Mouse (Mus musculus): ENCODE measurements around the gene Gfy. TPM values are rescaled to one million over a fixed set of nuclear protein-coding genes. Genes with fewer than 3 reads are reported as not detected.

The Gfy gene
- polyA plus RNA-seq, 1 experiment from 2014 or later: not detected

DNA sequence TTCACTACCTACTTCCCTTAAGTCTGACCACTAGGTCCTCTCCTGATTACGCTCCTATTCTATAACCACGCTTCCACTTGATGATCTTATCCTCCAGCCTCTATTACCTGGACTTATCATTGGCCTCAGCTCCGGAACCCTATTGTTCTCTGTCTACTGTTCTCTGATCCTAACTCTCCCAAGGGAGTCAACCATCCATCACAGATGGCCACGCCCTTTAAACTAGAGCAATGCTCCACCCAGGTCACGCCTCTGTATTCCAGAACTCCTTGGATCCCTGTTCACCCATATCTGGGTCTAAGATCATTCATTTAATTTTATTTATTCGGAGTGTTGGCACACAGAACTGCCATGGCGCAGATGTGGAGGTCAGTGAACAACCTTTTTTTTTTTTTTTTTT lies 33.0 kb upstream of the Gfy start:
- H3K27me3 ChIP-seq (ENCODE audit: control insufficient read depth, insufficient read depth, low read depth, low read length): peaks cover 26% of the 10 kb centered on the region
- no peak overlapping the region for H3K27ac ChIP-seq (ENCODE audit: low read length)
- H3K9ac ChIP-seq (ENCODE audit: low read length): no peak overlapping the region
- H3K4me3 ChIP-seq (ENCODE audit: low read length): no peak overlapping the region
- ATAC-seq (ENCODE audit: low read depth): no peak
- 70% methylated on average over 7 of the region's 7 CpGs for WGBS
- H3K36me3 ChIP-seq (ENCODE audit: control insufficient read depth, insufficient read depth, low read length): no peaks in the 10 kb centered on the region
- H3K4me2 ChIP-seq (ENCODE audit: low read depth, low read length): no peak overlapping the region
- peaks cover 15% of the 10 kb centered on the region for H3K4me1 ChIP-seq (replicated peaks; ENCODE audit: control insufficient read depth, insufficient read depth, low read length)
- H3K9me3 ChIP-seq (ENCODE audit: control insufficient read depth, low read length): peaks cover 6% of the 10 kb centered on the region; the same call in 1 of the 2 replicates

GRCm38 (mm10) chr7:45211851-45212251 lies 32.5 kb upstream of the Gfy start, which contains the start of gene Dkkl1:
Gene Dkkl1, minus strand, starts transcription at chr7:45212147.
- peak within 1 kb of the TSS; percentile 15; the same call in 1 of the 2 replicates for H3K4me3 ChIP-seq (ENCODE audit: low read length)

GRCm38 (mm10) chr7:45211070-45211469 lies 31.7 kb upstream of the Gfy start:
- no peak overlapping the region for H3K4me3 ChIP-seq (ENCODE audit: low read length)
- no peak for ATAC-seq (ENCODE audit: low read depth)
- H3K4me1 ChIP-seq (replicated peaks; ENCODE audit: control insufficient read depth, insufficient read depth, low read length): peaks cover 8% of the 10 kb centered on the region
- H3K36me3 ChIP-seq (ENCODE audit: control insufficient read depth, insufficient read depth, low read length): no peaks in the 10 kb centered on the region
- no peak overlapping the region for H3K9ac ChIP-seq (ENCODE audit: low read length)
- peaks cover 26% of the 10 kb centered on the region for H3K27me3 ChIP-seq (ENCODE audit: control insufficient read depth, insufficient read depth, low read depth, low read length)
- H3K4me2 ChIP-seq (ENCODE audit: low read depth, low read length): no peak overlapping the region
- H3K9me3 ChIP-seq (ENCODE audit: control insufficient read depth, low read length): peaks cover 6% of the 10 kb centered on the region; the same call in 1 of the 2 replicates
- H3K27ac ChIP-seq (ENCODE audit: low read length): no peak overlapping the region
- WGBS: 41% methylated on average over 10 of the region's 10 CpGs

More at GRCm38 (mm10) chr7:45211851-45212251, 32.5 kb upstream of the Gfy start, which contains the start of gene Dkkl1:
- Histone ChIP-seq H3K36me3 (ENCODE audit: control insufficient read depth, insufficient read depth, low read length) (no peaks in the 10 kb centered on the region), H3K27ac (ENCODE audit: low read length) (no peak within 1 kb of the TSS), H3K4me1 (replicated peaks; ENCODE audit: control insufficient read depth, insufficient read depth, low read length) (peaks cover 10% of the 10 kb centered on the region), H3K27me3 (ENCODE audit: control insufficient read depth, insufficient read depth, low read depth, low read length) (peaks cover 26% of the 10 kb centered on the region), H3K9ac (ENCODE audit: low read length) (no peak within 1 kb of the TSS), H3K4me2 (ENCODE audit: low read depth, low read length) (peak within 1 kb of the TSS; percentile 45), H3K9me3 (ENCODE audit: control insufficient read depth, low read length) (peaks cover 6% of the 10 kb centered on the region; the same call in 1 of the 2 replicates)
- 4% methylated on average over 17 of the region's 17 CpGs for WGBS
- ATAC-seq (ENCODE audit: low read depth): no peak

DNA sequence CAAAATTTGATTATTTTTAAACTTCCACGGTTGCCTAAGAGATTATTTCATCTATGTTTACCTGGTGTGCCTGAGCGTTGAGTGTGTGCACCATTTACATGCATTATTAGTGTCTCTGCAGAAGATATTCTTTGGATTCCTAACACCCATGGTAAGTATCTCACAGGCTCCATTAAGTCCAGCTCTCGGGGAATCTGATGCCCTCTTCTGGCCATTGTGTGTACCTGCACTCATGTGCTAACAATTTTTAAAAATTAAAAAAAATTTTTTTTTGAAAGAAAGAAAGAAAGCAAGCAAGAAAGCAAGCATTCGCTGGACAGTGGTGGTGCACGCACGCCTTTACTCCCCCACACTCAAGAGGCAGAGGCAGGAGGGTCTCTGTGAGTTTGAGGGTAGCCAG lies 28.9 kb upstream of the Gfy start:
- no peak for ATAC-seq (ENCODE audit: low read depth)
- no peak overlapping the region for H3K27ac ChIP-seq (ENCODE audit: low read length)
- H3K9me3 ChIP-seq (ENCODE audit: control insufficient read depth, low read length): peaks cover 6% of the 10 kb centered on the region; the same call in 1 of the 2 replicates
- H3K27me3 ChIP-seq (ENCODE audit: control insufficient read depth, insufficient read depth, low read depth, low read length): peaks cover 24% of the 10 kb centered on the region
- no peak overlapping the region for H3K9ac ChIP-seq (ENCODE audit: low read length)
- no peak overlapping the region for H3K4me3 ChIP-seq (ENCODE audit: low read length)
- no peaks in the 10 kb centered on the region for H3K36me3 ChIP-seq (ENCODE audit: control insufficient read depth, insufficient read depth, low read length)
- WGBS: 74% methylated on average over 6 of the region's 6 CpGs
- H3K4me1 ChIP-seq (replicated peaks; ENCODE audit: control insufficient read depth, insufficient read depth, low read length): 0 out of 2 replicates have a peak, but pooled peaks cover 5% of the 10 kb centered on the region
- H3K4me2 ChIP-seq (ENCODE audit: low read depth, low read length): no peak overlapping the region

DNA sequence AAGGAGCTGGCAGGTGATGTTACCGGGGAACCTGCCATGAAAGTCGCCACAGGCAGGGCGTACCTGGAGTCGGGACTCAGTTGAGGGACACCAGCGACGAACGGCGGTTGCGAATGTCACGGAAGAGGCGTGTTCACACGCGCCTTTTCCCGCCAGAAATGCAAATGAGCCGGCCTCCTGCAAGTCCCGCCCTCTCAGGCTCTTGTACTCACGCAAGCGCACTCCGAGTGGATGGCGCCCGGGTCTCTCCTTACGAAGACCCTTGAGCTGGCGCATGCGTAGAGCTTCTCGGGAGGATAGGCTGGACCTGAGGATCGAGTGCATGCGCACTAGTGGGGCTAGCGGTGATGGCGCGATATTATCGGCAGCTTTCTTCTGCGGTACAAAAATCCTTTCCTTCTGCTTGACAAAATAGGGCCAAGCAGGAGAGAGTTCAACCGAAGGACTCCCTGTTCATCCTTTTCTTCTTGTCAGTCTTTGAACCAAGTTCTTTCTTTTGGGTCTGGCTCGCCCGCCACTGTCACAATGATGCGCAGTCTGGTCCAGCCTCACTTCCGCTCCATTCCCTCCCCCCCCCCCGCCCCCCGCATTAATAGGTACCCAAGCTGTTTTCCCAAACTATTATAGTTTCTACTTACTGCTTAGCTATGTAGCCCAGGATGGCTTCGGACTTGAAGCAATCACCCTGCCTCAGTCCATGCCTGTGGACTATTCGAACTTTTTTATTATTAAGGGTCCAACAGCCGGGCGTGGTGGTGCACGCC lies 25.2 kb upstream of the Gfy start, which contains the start of gene Ccdc155:
TSS of gene Ccdc155 (minus strand) at position 513 of the 764 bp plus-strand sequence.
- Histone ChIP-seq H3K4me3 (ENCODE audit: low read length) (peak within 1 kb of the TSS; percentile 57), H3K9me3 (ENCODE audit: control insufficient read depth, low read length) (peaks cover 6% of the 10 kb centered on the region; the same call in 1 of the 2 replicates), H3K4me1 (replicated peaks; ENCODE audit: control insufficient read depth, insufficient read depth, low read length) (no peaks in the 10 kb centered on the region), H3K36me3 (ENCODE audit: control insufficient read depth, insufficient read depth, low read length) (no peaks in the 10 kb centered on the region), H3K9ac (ENCODE audit: low read length) (peak within 1 kb of the TSS; percentile 54), H3K27ac (ENCODE audit: low read length) (no peak within 1 kb of the TSS), H3K27me3 (ENCODE audit: control insufficient read depth, insufficient read depth, low read depth, low read length) (no peaks in the 10 kb centered on the region), H3K4me2 (ENCODE audit: low read depth, low read length) (peak within 1 kb of the TSS; percentile 67)
- ATAC-seq (ENCODE audit: low read depth): peak; percentile 97
- WGBS: 7% methylated on average over 41 of the region's 44 CpGs

DNA sequence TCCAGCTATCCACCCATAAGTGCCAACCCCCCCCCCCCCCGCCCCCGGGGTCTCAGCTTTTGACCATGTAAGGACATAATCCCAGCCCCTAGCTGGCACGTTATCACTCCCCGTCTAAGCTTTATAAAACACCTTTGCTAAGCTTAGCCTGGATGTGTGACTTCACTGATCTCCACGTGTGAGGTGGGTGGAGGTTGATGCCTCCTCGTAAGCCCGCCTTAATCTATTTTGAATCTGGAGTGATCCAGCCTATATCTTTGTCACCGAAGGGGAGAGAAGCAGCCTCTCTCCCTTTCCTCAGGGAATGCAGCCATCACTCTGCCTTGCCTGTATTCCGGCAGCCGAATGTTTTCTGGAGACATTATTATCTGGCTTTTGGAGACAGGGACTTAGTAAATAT lies 23.3 kb upstream of the Gfy start:
- no peaks in the 10 kb centered on the region for H3K27me3 ChIP-seq (ENCODE audit: control insufficient read depth, insufficient read depth, low read depth, low read length)
- no peaks in the 10 kb centered on the region for H3K4me1 ChIP-seq (replicated peaks; ENCODE audit: control insufficient read depth, insufficient read depth, low read length)
- no peaks in the 10 kb centered on the region for H3K9me3 ChIP-seq (ENCODE audit: control insufficient read depth, low read length)
- no peak overlapping the region for H3K4me2 ChIP-seq (ENCODE audit: low read depth, low read length)
- no peak for ATAC-seq (ENCODE audit: low read depth)
- no peak overlapping the region for H3K4me3 ChIP-seq (ENCODE audit: low read length)
- no peaks in the 10 kb centered on the region for H3K36me3 ChIP-seq (ENCODE audit: control insufficient read depth, insufficient read depth, low read length)
- WGBS: 23% methylated on average over 9 of the region's 10 CpGs
- no peak overlapping the region for H3K27ac ChIP-seq (ENCODE audit: low read length)
- H3K9ac ChIP-seq (ENCODE audit: low read length): no peak overlapping the region; the same call in 1 of the 2 replicates

DNA sequence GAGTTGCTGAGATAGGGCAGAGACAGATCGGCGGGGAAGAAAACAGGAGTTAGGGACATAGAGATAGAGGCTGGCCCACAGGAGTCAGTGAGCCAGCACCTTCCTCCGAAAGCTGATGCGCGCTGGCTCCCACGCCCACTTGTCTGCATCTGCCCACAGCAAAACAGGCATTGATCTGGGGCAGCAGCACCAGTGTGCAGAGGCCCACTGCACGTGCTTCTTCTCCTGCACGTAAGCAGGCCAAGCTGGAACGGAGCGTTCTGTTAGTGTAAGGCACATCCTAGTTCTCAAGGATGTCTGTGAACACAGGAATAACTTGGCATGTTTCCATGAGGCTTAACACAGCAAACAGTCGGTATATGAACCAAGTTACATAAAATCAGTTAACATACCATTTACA lies 19.6 kb upstream of the Gfy start:
- no peaks in the 10 kb centered on the region for H3K9me3 ChIP-seq (ENCODE audit: control insufficient read depth, low read length)
- no peak for ATAC-seq (ENCODE audit: low read depth)
- H3K27ac ChIP-seq (ENCODE audit: low read length): no peak overlapping the region
- no peaks in the 10 kb centered on the region for H3K36me3 ChIP-seq (ENCODE audit: control insufficient read depth, insufficient read depth, low read length)
- H3K4me1 ChIP-seq (replicated peaks; ENCODE audit: control insufficient read depth, insufficient read depth, low read length): no peaks in the 10 kb centered on the region
- H3K9ac ChIP-seq (ENCODE audit: low read length): no peak overlapping the region
- 72% methylated on average over 11 of the region's 11 CpGs for WGBS
- H3K4me3 ChIP-seq (ENCODE audit: low read length): no peak overlapping the region
- 0 out of 2 replicates have a peak, but pooled peaks cover 3% of the 10 kb centered on the region for H3K27me3 ChIP-seq (ENCODE audit: control insufficient read depth, insufficient read depth, low read depth, low read length)
- H3K4me2 ChIP-seq (ENCODE audit: low read depth, low read length): no peak overlapping the region

DNA sequence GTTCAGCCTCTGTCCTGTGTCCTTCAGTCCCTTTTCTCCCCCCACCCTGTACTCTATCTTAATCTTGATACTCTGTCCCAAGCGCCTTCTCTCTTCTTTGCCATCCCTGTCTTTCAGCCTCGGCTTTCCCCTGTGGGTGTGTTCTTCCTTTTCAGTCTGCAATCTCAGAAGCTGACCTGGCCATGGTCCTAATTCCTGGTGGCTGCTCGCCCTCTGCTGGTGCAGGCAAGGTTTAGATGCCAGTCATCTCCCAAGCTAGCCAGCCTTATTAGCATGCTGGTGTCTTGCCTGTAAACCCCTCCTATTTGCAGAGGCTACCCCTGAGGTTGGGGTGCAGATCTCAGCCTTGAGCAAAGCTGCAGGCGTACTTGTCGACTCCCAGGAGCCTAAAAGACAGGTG lies 19.1 kb upstream of the Gfy start:
- H3K36me3 ChIP-seq (ENCODE audit: control insufficient read depth, insufficient read depth, low read length): no peaks in the 10 kb centered on the region
- H3K4me1 ChIP-seq (replicated peaks; ENCODE audit: control insufficient read depth, insufficient read depth, low read length): no peaks in the 10 kb centered on the region
- no peak overlapping the region for H3K27ac ChIP-seq (ENCODE audit: low read length)
- ATAC-seq (ENCODE audit: low read depth): 0 out of 2 replicates have a peak, but pooled peaks have one; percentile 31
- 9% methylated on average over 5 of the region's 5 CpGs for WGBS
- H3K9ac ChIP-seq (ENCODE audit: low read length): no peak overlapping the region
- no peak overlapping the region for H3K4me3 ChIP-seq (ENCODE audit: low read length)
- H3K27me3 ChIP-seq (ENCODE audit: control insufficient read depth, insufficient read depth, low read depth, low read length): 0 out of 2 replicates have a peak, but pooled peaks cover 3% of the 10 kb centered on the region
- no peaks in the 10 kb centered on the region for H3K9me3 ChIP-seq (ENCODE audit: control insufficient read depth, low read length)
- no peak overlapping the region for H3K4me2 ChIP-seq (ENCODE audit: low read depth, low read length)

GRCm38 (mm10) chr7:45196994-45197393 lies 17.6 kb upstream of the Gfy start:
- H3K36me3 ChIP-seq (ENCODE audit: control insufficient read depth, insufficient read depth, low read length): no peaks in the 10 kb centered on the region
- H3K27me3 ChIP-seq (ENCODE audit: control insufficient read depth, insufficient read depth, low read depth, low read length): 0 out of 2 replicates have a peak, but pooled peaks cover 3% of the 10 kb centered on the region
- no peak for ATAC-seq (ENCODE audit: low read depth)
- H3K4me2 ChIP-seq (ENCODE audit: low read depth, low read length): no peak overlapping the region
- WGBS: 77% methylated on average over 5 of the region's 5 CpGs
- no peaks in the 10 kb centered on the region for H3K4me1 ChIP-seq (replicated peaks; ENCODE audit: control insufficient read depth, insufficient read depth, low read length)
- no peaks in the 10 kb centered on the region for H3K9me3 ChIP-seq (ENCODE audit: control insufficient read depth, low read length)
- H3K4me3 ChIP-seq (ENCODE audit: low read length): no peak overlapping the region
- no peak overlapping the region for H3K27ac ChIP-seq (ENCODE audit: low read length)
- H3K9ac ChIP-seq (ENCODE audit: low read length): no peak overlapping the region

All from lung, embryonic 16.5 days (tissue).